Mouse (Mus musculus) stomach, embryonic 16.5 days (tissue): Measurements from ENCODE around the gene 1700067K01Rik. TPM values are rescaled to one million over a fixed set of nuclear protein-coding genes. Genes with fewer than 3 reads are reported as not detected.
"Not testable (repeated sequence)": the region's sequence is repeated elsewhere in the genome, so short reads cannot be mapped to it uniquely, and the experiment has no call there.

Source experiments
- ATAC-seq: fragments of 200-750 bp; cut with Nextera tagmentation; 2 replicates; pipeline ENCODE4 v1.8.0; 2017; ENCODE audit warnings: moderate number of reproducible peaks, moderate TSS enrichment; ENCODE audit not compliant: insufficient read depth, low FRiP score
- H3K27ac ChIP-seq: fragments of 300-500 bp; sonication (generic); 2 replicates; pipeline ENCODE4 v1.5.1; 2014; ENCODE audit warnings: low read length
- H3K27me3 ChIP-seq: fragments of 300-500 bp; sonication (generic); 2 replicates; pipeline ENCODE4 v1.6.1; 2014; ENCODE audit warnings: low read length, control low read depth, mixed read lengths; ENCODE audit not compliant: control insufficient read depth, insufficient read depth
- H3K36me3 ChIP-seq: fragments of 300-500 bp; sonication (generic); 2 replicates; pipeline ENCODE4 v1.6.1; 2014; ENCODE audit warnings: low read length; ENCODE audit not compliant: control insufficient read depth, insufficient read depth
- H3K4me1 ChIP-seq: fragments of 300-500 bp; sonication (generic); 2 replicates; pipeline ENCODE4 v1.6.1; 2014; ENCODE audit warnings: low read length, control low read depth, mixed read lengths; ENCODE audit not compliant: control insufficient read depth, insufficient read depth
- H3K4me2 ChIP-seq: fragments of 300-500 bp; sonication (generic); 2 replicates; pipeline ENCODE4 v1.6.1; 2014; ENCODE audit warnings: low read depth, low read length, mixed read lengths
- H3K4me3 ChIP-seq: fragments of 300-500 bp; sonication (generic); replicated peaks from 2 replicates; pipeline ENCODE4 v1.5.1; 2014; ENCODE audit warnings: mild to moderate bottlenecking, low read length
- H3K9ac ChIP-seq: fragments of 300-500 bp; sonication (generic); 2 replicates; pipeline ENCODE4 v1.6.1; 2014; ENCODE audit warnings: low read length
- H3K9me3 ChIP-seq: fragments of 300-500 bp; sonication (generic); replicated peaks from 2 replicates; pipeline ENCODE4 v1.6.1; 2016; ENCODE audit warnings: low read length, control low read depth; ENCODE audit not compliant: control insufficient read depth
- WGBS: fragments of 180-500 bp; shearing (Covaris S2); extraction: QIAGEN DNeasy Blood & Tissue Kit; methylation state at CpG from one replicate; pipeline ENCODE4 v1.1.7; 2014; 5-methylcytosine and 5-hydroxymethylcytosine counted together
- polyA plus RNA-seq: library from polyadenylated mRNA; unstranded; fragments of >200 nt; fragmentation: Nextera tagmentation; extraction: Ambion mirVana; gene quantifications from 2 replicates; pipeline ENCODE4 v1.2.1, GENCODE M21; 2015

Gene 1700067K01Rik
- polyA plus RNA-seq, 1 experiment from 2014 or later, result 0.58 TPM

GRCm38 (mm10) chr8:83980250-83980649 lies 21.1 kb upstream of the 1700067K01Rik start:
- Histone ChIP-seq H3K9me3 (no peaks in the 10 kb centered on the region), H3K4me1 (peaks cover 15% of the 10 kb centered on the region), H3K36me3 (peaks cover 21% of the 10 kb centered on the region), H3K27ac (no peak overlapping the region), H3K27me3 (no peaks in the 10 kb centered on the region), H3K4me2 (no peak overlapping the region), H3K9ac (no peak overlapping the region), H3K4me3 (no peak overlapping the region)
- no peak for ATAC-seq
- 83% methylated on average over 1 of the region's 1 CpGs for WGBS

- Histone ChIP-seq H3K9me3 (no peaks in the 10 kb centered on the region), H3K4me3 (no peak overlapping the region), H3K36me3 (peaks cover 21% of the 10 kb centered on the region), H3K27me3 (no peaks in the 10 kb centered on the region), H3K27ac (no peak overlapping the region), H3K4me1 (peaks cover 15% of the 10 kb centered on the region), H3K9ac (no peak overlapping the region), H3K4me2 (no peak overlapping the region)
- ATAC-seq, result no peak
- 79% methylated on average over 8 of the region's 8 CpGs for WGBS
These were observed 20.5 kb upstream of the 1700067K01Rik start for GRCm38 (mm10) chr8:83980845-83981244.

- no peak overlapping the region for H3K9ac ChIP-seq
- no peak for ATAC-seq
- 96% methylated on average over 7 of the region's 7 CpGs for WGBS
- H3K27me3 ChIP-seq, result no peaks in the 10 kb centered on the region
- H3K4me3 ChIP-seq, result no peak overlapping the region
- peaks cover 12% of the 10 kb centered on the region for H3K4me1 ChIP-seq
- no peaks in the 10 kb centered on the region for H3K9me3 ChIP-seq
- peaks cover 25% of the 10 kb centered on the region for H3K36me3 ChIP-seq
- H3K27ac ChIP-seq, result no peak overlapping the region
- H3K4me2 ChIP-seq, result no peak overlapping the region
These were observed 19.8 kb upstream of the 1700067K01Rik start for GRCm38 (mm10) chr8:83981533-83981932.

GRCm38 (mm10) chr8:83982449-83982848 lies 18.9 kb upstream of the 1700067K01Rik start:
- H3K4me3 ChIP-seq, result no peak overlapping the region
- H3K9ac ChIP-seq, result no peak overlapping the region
- no peak overlapping the region for H3K4me2 ChIP-seq
- no peak for ATAC-seq
- H3K4me1 ChIP-seq, result peaks cover 4% of the 10 kb centered on the region; the same call in 1 of the 2 replicates
- H3K27ac ChIP-seq, result no peak overlapping the region
- no peaks in the 10 kb centered on the region for H3K9me3 ChIP-seq
- peaks cover 34% of the 10 kb centered on the region for H3K36me3 ChIP-seq
- WGBS, result 82% methylated on average over 4 of the region's 4 CpGs
- H3K27me3 ChIP-seq, result no peaks in the 10 kb centered on the region

DNA sequence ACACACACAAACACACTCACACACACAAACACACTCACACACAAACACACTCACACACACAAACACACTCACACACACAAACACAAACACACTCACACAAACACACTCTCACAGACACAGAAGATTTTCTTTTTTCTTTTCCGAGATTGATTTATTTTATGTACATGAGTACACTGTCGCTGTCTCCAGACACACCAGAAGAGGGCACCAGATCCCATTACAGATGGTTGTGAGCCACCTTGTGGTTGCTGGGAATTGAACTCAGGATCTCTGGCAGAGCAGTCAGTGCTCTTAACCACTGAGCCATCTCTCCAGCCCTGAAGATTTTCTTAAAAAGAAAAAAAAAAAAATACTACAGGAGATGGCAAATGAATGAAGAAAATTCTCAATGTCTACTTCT lies 18.1 kb upstream of the 1700067K01Rik start:
- ATAC-seq, H3K9ac ChIP-seq, H3K9me3 ChIP-seq, H3K27ac ChIP-seq, H3K27me3 ChIP-seq, H3K4me1 ChIP-seq, H3K4me3 ChIP-seq, H3K4me2 ChIP-seq: not testable (repeated sequence)
- WGBS, result 90% methylated on average over 2 of the region's 2 CpGs
- peaks cover 36% of the 10 kb centered on the region for H3K36me3 ChIP-seq

DNA sequence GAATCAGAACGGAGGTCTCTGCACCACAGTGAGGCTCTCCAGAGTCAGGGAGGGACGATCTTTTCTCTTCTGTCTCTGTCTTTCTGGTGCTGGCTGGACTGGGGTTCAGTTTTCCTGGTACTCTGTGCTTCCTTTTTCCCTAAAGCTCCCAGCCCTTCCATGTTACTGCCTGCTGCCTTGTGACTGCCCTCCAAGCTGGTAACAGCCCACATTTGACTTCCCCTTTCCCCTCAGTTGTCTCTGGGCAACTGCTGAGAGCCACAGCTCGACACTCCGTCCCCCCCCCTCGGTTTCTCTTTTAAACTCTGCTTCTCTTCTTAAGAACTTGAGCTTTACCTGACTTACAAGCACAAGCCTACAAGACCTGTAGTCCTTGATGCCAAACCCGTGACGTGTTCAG lies 12.1 kb upstream of the 1700067K01Rik start:
- H3K4me1 ChIP-seq, result no peaks in the 10 kb centered on the region
- no peaks in the 10 kb centered on the region for H3K27me3 ChIP-seq
- no peak overlapping the region for H3K27ac ChIP-seq
- H3K9ac ChIP-seq, result no peak overlapping the region
- no peak for ATAC-seq
- H3K9me3 ChIP-seq, result no peaks in the 10 kb centered on the region
- no peak overlapping the region for H3K4me3 ChIP-seq
- H3K36me3 ChIP-seq, result peaks cover 18% of the 10 kb centered on the region
- H3K4me2 ChIP-seq, result no peak overlapping the region
- 83% methylated on average over 7 of the region's 7 CpGs for WGBS

GRCm38 (mm10) chr8:83990170-83990569 lies 11.1 kb upstream of the 1700067K01Rik start:
- Histone ChIP-seq H3K4me3 (no peak overlapping the region), H3K36me3 (peaks cover 18% of the 10 kb centered on the region), H3K9me3 (no peaks in the 10 kb centered on the region), H3K4me2 (no peak overlapping the region), H3K4me1 (no peaks in the 10 kb centered on the region), H3K27ac (no peak overlapping the region), H3K9ac (no peak overlapping the region), H3K27me3 (no peaks in the 10 kb centered on the region)
- 95% methylated on average over 14 of the region's 14 CpGs for WGBS
- no peak for ATAC-seq

- no peaks in the 10 kb centered on the region for H3K4me1 ChIP-seq
- ATAC-seq, result no peak
- H3K36me3 ChIP-seq, result peaks cover 5% of the 10 kb centered on the region; the same call in 1 of the 2 replicates
- H3K4me2 ChIP-seq, result no peak overlapping the region
- H3K27ac ChIP-seq, result no peak overlapping the region
- no peak overlapping the region for H3K9ac ChIP-seq
- no peaks in the 10 kb centered on the region for H3K9me3 ChIP-seq
- no peaks in the 10 kb centered on the region for H3K27me3 ChIP-seq
- WGBS, result 82% methylated on average over 2 of the region's 2 CpGs
- no peak overlapping the region for H3K4me3 ChIP-seq
These were observed 8.8 kb upstream of the 1700067K01Rik start for GRCm38 (mm10) chr8:83992488-83992887.

GRCm38 (mm10) chr8:83994030-83994429 lies 7.3 kb upstream of the 1700067K01Rik start:
- Histone ChIP-seq H3K4me3 (no peak overlapping the region), H3K36me3 (0 out of 2 replicates have a peak, but pooled peaks cover 3% of the 10 kb centered on the region), H3K4me2 (no peak overlapping the region), H3K9me3 (no peaks in the 10 kb centered on the region), H3K27ac (no peak overlapping the region), H3K9ac (no peak overlapping the region), H3K27me3 (no peaks in the 10 kb centered on the region), H3K4me1 (peaks cover 5% of the 10 kb centered on the region)
- no peak for ATAC-seq
- WGBS, result 71% methylated on average over 3 of the region's 3 CpGs

GRCm38 (mm10) chr8:83995973-83996372 lies 5.3 kb upstream of the 1700067K01Rik start:
- Histone ChIP-seq H3K4me1 (peaks cover 16% of the 10 kb centered on the region), H3K27ac (no peak overlapping the region), H3K9me3 (no peaks in the 10 kb centered on the region), H3K36me3 (0 out of 2 replicates have a peak, but pooled peaks cover 8% of the 10 kb centered on the region), H3K9ac (no peak overlapping the region; the same call in 1 of the 2 replicates), H3K4me2 (peak overlapping the region; percentile 86), H3K4me3 (peak overlapping the region; percentile 83), H3K27me3 (no peaks in the 10 kb centered on the region)
- WGBS, result 25% methylated on average over 12 of the region's 12 CpGs
- no peak for ATAC-seq
